Mouse (Mus musculus) heart, postnatal 36 days (tissue): ENCODE measurements around the gene Sirt1. TPM values are rescaled to one million over a fixed set of nuclear protein-coding genes. Genes with fewer than 3 reads are reported as not detected.
A peak's percentile ranks its signal among the peaks of the same experiment; 100 is the strongest.

Experiments used
- DNase-seq, 2 experiments: peaks; one replicate each; pipeline ENCODE4 v3.0.0; 2021 to 2022
- intact Hi-C: fragments of 180-260 bp; cut with DNase I; formaldehyde crosslinking; loops from one replicate; pipeline ENCODE4 v1.15.1; 2025
- total RNA-seq, 2 experiments: library from RNA; stranded (reverse); gene quantifications; 2 replicates each; pipeline ENCODE4 v1.2.3; 2021

The Sirt1 gene
- total RNA-seq, 2 experiments from 2014 or later, result 11.8 to 12.7 TPM

GRCm38 (mm10) chr10:63338914-63339643 is 42.4 kb downstream of the Sirt1 start:
- DNase-seq, result peak; percentile 93
- intact Hi-C loops, result loop anchor here (2.0 to 5.0 kb wide), 3 partner anchors 44 to 317 kb away; partner anchors contain the start of genes Dnajc12, Herc4, Hnrnph3 and Pbld2

- intact Hi-C loops, result loop anchor here (2.0 to 5.0 kb wide), 3 partner anchors 45 to 316 kb away; partner anchors contain the start of genes Dnajc12, Herc4, Hnrnph3 and Pbld2
- DNase-seq, result peak in 1 of 2 experiments; percentile 55
Observed at GRCm38 (mm10) chr10:63337951-63338836, 43.3 kb downstream of the Sirt1 start.

- intact Hi-C loops, result loop anchor here (5.0 kb wide), 1 partner anchor 315 kb away; the partner anchor contains the start of genes Hnrnph3 and Pbld2
- no peak for DNase-seq
Observed at GRCm38 (mm10) chr10:63337326-63337725, 44.2 kb downstream of the Sirt1 start.

GRCm38 (mm10) chr10:63336901-63337300 is 44.6 kb downstream of the Sirt1 start:
- DNase-seq, result no peak
- intact Hi-C loops, result loop anchor here (5.0 kb wide), 1 partner anchor 315 kb away; the partner anchor contains the start of genes Hnrnph3 and Pbld2

GRCm38 (mm10) chr10:63327091-63327490 is 54.4 kb downstream of the Sirt1 start:
- DNase-seq, result no peak
- intact Hi-C loops, result no loop called here

- intact Hi-C loops, result no loop called here
- DNase-seq, result no peak
Observed at GRCm38 (mm10) chr10:63313726-63314125, 67.8 kb downstream of the Sirt1 start.

GRCm38 (mm10) chr10:63308582-63309366 is 72.7 kb downstream of the Sirt1 start:
- peak; percentile 73 to 86 for DNase-seq
- intact Hi-C loops, result loop anchor here (1.0 to 2.0 kb wide), 2 partner anchors 74 to 155 kb away; partner anchors contain the start of gene Dnajc12

- DNase-seq, result no peak
- intact Hi-C loops, result no loop called here
Observed at GRCm38 (mm10) chr10:63302356-63302755, 79.1 kb downstream of the Sirt1 start.

GRCm38 (mm10) chr10:63282846-63283245 is 98.7 kb downstream of the Sirt1 start:
- intact Hi-C loops, result no loop called here
- DNase-seq, result no peak

GRCm38 (mm10) chr10:63282417-63282816 is 99.1 kb downstream of the Sirt1 start:
- no peak for DNase-seq
- intact Hi-C loops, result no loop called here

GRCm38 (mm10) chr10:63279851-63280250 is 101.7 kb downstream of the Sirt1 start:
- no peak for DNase-seq
- intact Hi-C loops, result no loop called here

GRCm38 (mm10) chr10:63277010-63277409 is 104.5 kb downstream of the Sirt1 start:
- intact Hi-C loops, result no loop called here
- DNase-seq, result no peak

GRCm38 (mm10) chr10:63272868-63273267 is 108.6 kb downstream of the Sirt1 start:
- DNase-seq, result no peak
- intact Hi-C loops, result no loop called here

- no peak for DNase-seq
- intact Hi-C loops, result no loop called here
Observed at GRCm38 (mm10) chr10:63272401-63272800, 109.1 kb downstream of the Sirt1 start.

Other genes with a start within 250 kb of the Sirt1 start
- gene Mypn, start 177.8 kb downstream of the Sirt1 start, total RNA-seq, result 100 to 1,000 TPM in 1 of 2 experiments, 10 to 100 TPM in 1; 96.7 to 105 TPM
- gene Herc4, start 137.9 kb downstream of the Sirt1 start, total RNA-seq, result 10 to 100 TPM; 32.2 to 33.4 TPM
- 10 to 100 TPM in 1 of 2 experiments, 1 to 10 TPM in 1; 9.7 to 10.8 TPM for gene Dnajc12, start 739 bp upstream of the Sirt1 start, total RNA-seq
- gene Gm7075, start 40.1 kb upstream of the Sirt1 start, total RNA-seq, result not detected
- 10 to 100 TPM; 52.9 to 58.5 TPM for gene Ctnna3, start 48.4 kb upstream of the Sirt1 start, total RNA-seq